15 mouse cellular contexts compared by ENCODE assay signal in the genomic region with DNA sequence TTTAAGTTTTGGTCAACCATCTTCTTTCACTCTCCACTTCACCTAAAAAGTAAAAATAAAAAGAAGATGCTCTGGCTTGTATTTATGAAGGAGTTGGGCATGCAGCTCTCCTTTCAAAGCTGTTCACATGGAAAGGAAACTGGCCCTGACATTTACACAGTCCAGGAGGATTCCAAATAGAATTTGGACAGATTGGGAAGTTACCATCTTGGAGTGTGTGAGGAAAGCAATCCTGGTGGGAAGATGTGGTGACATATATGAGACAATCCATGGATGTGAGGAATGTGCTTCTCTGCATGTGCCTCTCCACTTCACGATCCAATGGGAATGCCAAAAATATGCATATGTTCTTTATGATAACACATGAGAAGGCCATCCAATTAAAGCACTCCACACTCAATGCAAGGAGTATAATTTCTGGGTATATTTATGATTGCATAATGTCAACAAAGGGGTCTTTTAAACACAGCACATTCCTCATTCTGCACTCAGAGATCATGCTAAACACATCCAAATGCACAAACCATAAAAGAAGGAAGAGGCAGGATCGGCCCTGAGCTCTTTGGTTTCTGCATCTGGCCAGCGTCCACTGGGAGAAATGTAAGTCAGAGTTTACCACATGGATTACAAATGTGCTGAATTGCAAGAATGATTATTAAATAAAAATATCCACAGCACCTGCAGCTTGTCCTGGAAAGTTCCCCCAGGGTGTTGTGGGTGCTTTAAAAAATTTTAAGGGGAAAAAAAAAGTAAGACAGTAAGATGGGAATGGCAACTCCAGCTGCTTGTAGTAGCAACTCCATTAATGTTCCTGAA.
"Had no signal": no experiment of that assay in that cellular context is flagged by ENCODE, and none has a peak within 500 bp of the region (broad histone marks: within the 10 kb centered on the region; RNA-seq: fewer than 3 reads in every experiment).

No protein-coding gene starts in this region.

- H3K27ac ChIP-seq: kidney, postnatal 0 days; layer of hippocampus, adult 2 months; liver, embryonic 14.5 days; midbrain, embryonic 12.5 days; neural tube, embryonic 13.5 days had no signal

- H3K4me3 ChIP-seq: layer of hippocampus, adult 2 months; midbrain, embryonic 12.5 days; neural tube, embryonic 13.5 days had no signal

- H3K36me3 ChIP-seq: midbrain, embryonic 12.5 days; neural tube, embryonic 13.5 days had no signal

- H3K4me2 ChIP-seq: midbrain, embryonic 12.5 days; neural tube, embryonic 13.5 days had no signal

- H3K4me1 ChIP-seq: midbrain, embryonic 12.5 days; neural tube, embryonic 13.5 days had no signal

- H3K9ac ChIP-seq: liver, embryonic 14.5 days; midbrain, embryonic 12.5 days; neural tube, embryonic 13.5 days had no signal

- ATAC-seq: midbrain, embryonic 16.5 days had no signal

- H3K9me3 ChIP-seq: midbrain, embryonic 12.5 days; neural tube, embryonic 13.5 days had no signal

- H3K27me3 ChIP-seq: midbrain, embryonic 12.5 days; neural tube, embryonic 13.5 days had no signal

- DNase-seq: kidney, adult 9 months; kidney, postnatal 36 days; left cerebral cortex, postnatal 4 days; liver; lung, adult 18-20 months; retina, postnatal 1 day; right cerebral cortex, postnatal 14 days; thymus, adult 2 months; thymus, postnatal 25 days had no signal
